Mouse (Mus musculus): ENCODE results near the gene Dqx1. TPM values are rescaled to one million over a fixed set of nuclear protein-coding genes. Genes with fewer than 3 reads are reported as not detected.

The Dqx1 gene
- total RNA-seq, 2 experiments from 2014 or later, result 0.26 to 0.51 TPM

GRCm38 (mm10) chr6:83070311-83071219, 12.9 kb downstream of the Dqx1 start:
- no peak for DNase-seq

- no peak for DNase-seq
Measured at GRCm38 (mm10) chr6:83071220-83071619, 13.6 kb downstream of the Dqx1 start.

GRCm38 (mm10) chr6:83074979-83075378, 17.3 kb downstream of the Dqx1 start:
- no peak for DNase-seq

GRCm38 (mm10) chr6:83077630-83078323, 20.1 kb downstream of the Dqx1 start, which contains the start of gene Pcgf1:
Pcgf1 (plus strand) TSS chr6:83077869.
- DNase-seq, result no peak

- DNase-seq, result peak; percentile 97
Measured at GRCm38 (mm10) chr6:83078324-83078858, 20.7 kb downstream of the Dqx1 start.

- DNase-seq, result no peak
Measured at GRCm38 (mm10) chr6:83080210-83080609, 22.6 kb downstream of the Dqx1 start.

- DNase-seq, result no peak
Measured at GRCm38 (mm10) chr6:83083497-83083896, 25.9 kb downstream of the Dqx1 start.

GRCm38 (mm10) chr6:83084477-83084876, 26.8 kb downstream of the Dqx1 start:
- DNase-seq, result no peak

- DNase-seq, result no peak
Measured at GRCm38 (mm10) chr6:83086121-83087035, 28.7 kb downstream of the Dqx1 start, which contains the start of gene Lbx2. Lbx2 (plus strand) TSS chr6:83086367.

GRCm38 (mm10) chr6:83087205-83087925, 29.7 kb downstream of the Dqx1 start:
- DNase-seq, result peak; percentile 44

- no peak for DNase-seq
Measured at GRCm38 (mm10) chr6:83087926-83088260, 30.2 kb downstream of the Dqx1 start.

- no peak for DNase-seq
Measured at GRCm38 (mm10) chr6:83092416-83093127, 34.9 kb downstream of the Dqx1 start.

- no peak for DNase-seq
Measured at GRCm38 (mm10) chr6:83095968-83096367, 38.3 kb downstream of the Dqx1 start.

- no peak for DNase-seq
Measured at GRCm38 (mm10) chr6:83098411-83098810, 40.8 kb downstream of the Dqx1 start.

- peak; percentile 87 for DNase-seq
Measured at GRCm38 (mm10) chr6:83101316-83101687, 43.7 kb downstream of the Dqx1 start, which contains the start of the genes Ccdc142 and Gm42688. Ccdc142 (plus strand) TSS chr6:83101601. Gm42688 (plus strand) TSS chr6:83101617.

GRCm38 (mm10) chr6:83101688-83102556, 44.3 kb downstream of the Dqx1 start:
- peak; percentile 55 for DNase-seq

- no peak for DNase-seq
Measured at GRCm38 (mm10) chr6:83103130-83103650, 45.5 kb downstream of the Dqx1 start.

- no peak for DNase-seq
Measured at GRCm38 (mm10) chr6:83104158-83104557, 46.5 kb downstream of the Dqx1 start.
